In genomic region chr11:21824941-21825340, GRCm38 (mm10) we compare ENCODE assay signal across 23 mouse cellular contexts.
"Had no signal": no experiment of that assay in that cellular context is flagged by ENCODE, and none has a peak within 500 bp of the region (broad histone marks: within the 10 kb centered on the region; RNA-seq: fewer than 3 reads in every experiment).

No protein-coding gene starts in this region.

- H3K27ac ChIP-seq: gastrocnemius, adult 2 months; heart, embryonic 10.5 days; hindbrain, embryonic 10.5 days; hindbrain, embryonic 12.5 days; hindbrain, embryonic 14.5 days; intestine, embryonic 15.5 days; layer of hippocampus, adult 2 months; limb, embryonic 10.5 days; liver, embryonic 13.5 days; liver, embryonic 15.5 days had no signal

- DNase-seq: gastrocnemius, adult 2 months; gastrocnemius, postnatal 10 days; gastrocnemius, postnatal 25 days; heart, adult 18-20 months; heart, postnatal 4 days; kidney, adult 18-20 months; kidney, adult 8-10 months; kidney, postnatal 10 days; kidney, postnatal 25 days; kidney, postnatal 4 days; liver; liver, embryonic 13.5 days; liver, postnatal 0 days had no signal

- H3K4me3 ChIP-seq: gastrocnemius, adult 2 months; heart, embryonic 10.5 days; heart, embryonic 12.5 days; hindbrain, embryonic 10.5 days; hindbrain, embryonic 12.5 days; intestine, embryonic 15.5 days; layer of hippocampus, adult 2 months; limb, embryonic 10.5 days; limb, embryonic 12.5 days; liver, embryonic 13.5 days; liver, embryonic 15.5 days had no signal
